Comparison of ENCODE assay signal across 9 mouse cellular contexts in the genomic region with DNA sequence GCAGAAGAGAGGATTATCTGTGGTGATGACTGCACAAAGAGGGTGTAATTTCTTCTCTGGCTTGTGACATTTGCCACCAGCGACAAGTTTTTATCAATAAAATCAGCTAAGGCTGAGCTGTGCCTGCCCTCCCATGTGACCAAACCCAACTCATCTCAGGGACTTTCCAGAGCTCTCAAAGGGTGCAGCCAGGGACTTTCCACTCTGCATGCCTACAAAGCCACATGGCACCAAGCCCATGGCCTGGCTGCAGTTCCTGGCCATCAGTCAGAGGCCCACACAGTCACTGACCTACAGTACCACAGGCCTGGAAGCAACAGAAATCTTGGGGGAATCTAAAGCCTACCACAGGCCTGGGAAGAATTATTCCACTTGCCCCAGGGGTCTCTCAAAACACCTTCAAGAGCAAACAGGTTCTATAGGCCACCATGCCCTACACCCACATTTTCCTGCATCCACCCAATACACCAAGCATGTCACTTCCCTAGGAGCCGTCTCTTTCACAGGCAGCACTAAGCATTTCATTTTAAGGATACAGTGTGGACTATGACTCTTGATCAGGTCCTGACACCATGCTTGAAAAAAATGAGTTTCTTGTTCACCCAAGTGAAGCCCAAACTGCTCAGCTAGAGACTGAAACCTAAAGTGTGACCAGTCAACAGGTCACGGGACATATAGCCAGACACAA. TPM values are rescaled to one million over a fixed set of nuclear protein-coding genes. Genes with fewer than 3 reads are reported as not detected.
DNase-seq lines count a peak whose midpoint lies in the region; ATAC-seq and TF ChIP-seq lines count a peak whose summit lies in the region.
"Had no signal": no experiment of that assay in that cellular context is flagged by ENCODE, and none has a peak within 500 bp of the region (broad histone marks: within the 10 kb centered on the region; RNA-seq: fewer than 3 reads in every experiment).

No protein-coding gene starts in this region.

- TF ChIP-seq POLR2A in thymus, adult 2 months (IDR thresholded peaks at IDR 0.05; ENCODE audit: control insufficient read depth, extremely low read depth, insufficient read depth, low read length, poor library complexity), result no peak
- TF ChIP-seq POLR2A in myocyte (IDR thresholded peaks at IDR 0.05; ENCODE audit: insufficient read length, low read depth), result peak; percentile 37

- H3K79me2 ChIP-seq in myocyte (ENCODE audit: control insufficient read depth, insufficient read depth), result peaks cover 49% of the 10 kb centered on the region

- no peak overlapping the region for H3K4me3 ChIP-seq in thymus, adult 2 months (ENCODE audit: control insufficient read depth, insufficient read depth, low read length)
- no peak overlapping the region for H3K4me3 ChIP-seq in myocyte
- no peak overlapping the region for H3K4me3 ChIP-seq in midbrain, embryonic 13.5 days (replicated peaks)
- H3K4me3 ChIP-seq: embryonic facial prominence, embryonic 12.5 days; limb, embryonic 13.5 days had no signal

- peak overlapping the region; percentile 86 for H3K27ac ChIP-seq in thymus, adult 2 months (ENCODE audit: control insufficient read depth, insufficient read depth, low read length)
- no peak overlapping the region for H3K27ac ChIP-seq in midbrain, embryonic 13.5 days
- H3K27ac ChIP-seq: embryonic facial prominence, embryonic 12.5 days; limb, embryonic 13.5 days had no signal

- no peak for TF ChIP-seq CTCF in thymus, adult 2 months (IDR thresholded peaks at IDR 0.05; ENCODE audit: borderline replicate concordance, control insufficient read depth, extremely low read depth, insufficient read depth, low read length, poor library complexity)

- peaks cover 71% of the 10 kb centered on the region for H3K36me3 ChIP-seq in thymus, adult 2 months (ENCODE audit: control insufficient read depth, insufficient read depth, low read length)
- H3K36me3 ChIP-seq in myocyte (ENCODE audit: control insufficient read depth, insufficient read depth), result peaks cover 58% of the 10 kb centered on the region
- peaks cover 68% of the 10 kb centered on the region for H3K36me3 ChIP-seq in midbrain, embryonic 13.5 days

- 67% methylated on average over 3 of the region's 3 CpGs for WGBS in thymus, adult 2 months
- WGBS in midbrain, embryonic 13.5 days, result 87% methylated on average over 3 of the region's 3 CpGs

- no peaks in the 10 kb centered on the region for H3K9me3 ChIP-seq in midbrain, embryonic 13.5 days
- H3K9me3 ChIP-seq: embryonic facial prominence, embryonic 12.5 days; limb, embryonic 13.5 days had no signal

- H3K4me2 ChIP-seq in myocyte (ENCODE audit: low read depth), result peak overlapping the region; percentile 58
- H3K4me2 ChIP-seq in midbrain, embryonic 13.5 days (replicated peaks), result no peak overlapping the region
- H3K4me2 ChIP-seq: embryonic facial prominence, embryonic 12.5 days; limb, embryonic 13.5 days had no signal

- no peak overlapping the region for H3K9ac ChIP-seq in midbrain, embryonic 13.5 days (replicated peaks)
- H3K9ac ChIP-seq: embryonic facial prominence, embryonic 12.5 days; limb, embryonic 13.5 days had no signal

- H3K4me1 ChIP-seq in thymus, adult 2 months (replicated peaks; ENCODE audit: control insufficient read depth, insufficient read depth, low read length), result peaks cover 6% of the 10 kb centered on the region
- H3K4me1 ChIP-seq in midbrain, embryonic 13.5 days (replicated peaks), result no peaks in the 10 kb centered on the region
- H3K4me1 ChIP-seq: embryonic facial prominence, embryonic 12.5 days; limb, embryonic 13.5 days had no signal

- peak; percentile 16 for DNase-seq in thymus, adult 2 months
- DNase-seq in thymus, postnatal 0 days (ENCODE audit: low spot score), result no peak
- peak; percentile 96 for DNase-seq in adrenal gland, adult 2 months
- DNase-seq in kidney, adult 8-10 months, result peak; percentile 79 to 85

- no peaks in the 10 kb centered on the region for H3K27me3 ChIP-seq in thymus, adult 2 months (ENCODE audit: control insufficient read depth, insufficient read depth, low read length)
- no peaks in the 10 kb centered on the region for H3K27me3 ChIP-seq in myocyte (ENCODE audit: control insufficient read depth, insufficient read depth, insufficient read length)
- no peaks in the 10 kb centered on the region for H3K27me3 ChIP-seq in midbrain, embryonic 13.5 days
- H3K27me3 ChIP-seq: embryonic facial prominence, embryonic 12.5 days; limb, embryonic 13.5 days had no signal

- H3ac ChIP-seq in myocyte (ENCODE audit: control insufficient read depth, insufficient read length), result no peak overlapping the region

- 0 out of 2 replicates have a peak, but pooled peaks have one; percentile 25 for ATAC-seq in common myeloid progenitor, adult 5-6 weeks (replicated peaks; ENCODE audit: low read depth, poor library complexity, severe bottlenecking)
- ATAC-seq in midbrain, embryonic 13.5 days, result no peak

TF ChIP-seq in myocyte, 11 proteins besides CTCF, POLR2A, EP300 and RAD21:
- TF ChIP-seq REST (IDR thresholded peaks at IDR 0.05; ENCODE audit: insufficient read depth, insufficient read length), result no peak
- TF ChIP-seq MYOD1 (IDR thresholded peaks at IDR 0.05; ENCODE audit: control insufficient read depth in 1 of 3, insufficient read length in 2 of 3, low read depth in 2 of 3), result peak in 2 of 3 experiments; percentile 21 to 68
- peak in 1 of 3 experiments; percentile 83 for TF ChIP-seq MYOG (IDR thresholded peaks at IDR 0.05; ENCODE audit: control insufficient read depth in 1 of 3, insufficient read depth in 1 of 3, insufficient read length in 2 of 3, low read depth in 2 of 3)
- no peak for TF ChIP-seq SRF (IDR thresholded peaks at IDR 0.05; ENCODE audit: control insufficient read depth, insufficient read length, low read depth)
- no peak for TF ChIP-seq TCF3 (IDR thresholded peaks at IDR 0.05; ENCODE audit: insufficient read length, low read depth)
- TF ChIP-seq E2F4 (IDR thresholded peaks at IDR 0.05; ENCODE audit: insufficient read depth), result no peak
- no peak for TF ChIP-seq TCF12 (IDR thresholded peaks at IDR 0.05; ENCODE audit: insufficient read depth, poor library complexity, severe bottlenecking)
- TF ChIP-seq CEBPB (IDR thresholded peaks at IDR 0.05; ENCODE audit: insufficient read depth, poor library complexity, severe bottlenecking), result 0 out of 2 replicates have a peak, but pooled peaks have one; percentile 12
- peak; percentile 93 for TF ChIP-seq USF1 (IDR thresholded peaks at IDR 0.05; ENCODE audit: low read depth)
- TF ChIP-seq POLR2AphosphoS2 (IDR thresholded peaks at IDR 0.05; ENCODE audit: insufficient read length, low read depth), result no peak
- TF ChIP-seq MAX (IDR thresholded peaks at IDR 0.05; ENCODE audit: low read depth), result no peak

RNA-seq across cellular contexts. Expression of a gene that starts 12.4 kb away (rescaled TPM):
- polyA plus RNA-seq in thymus, adult 2 months (2012; rRNA removed), result 47.7 and 49.9 TPM in 2 replicates
- 58.1 and 59.1 TPM in 2 replicates for polyA plus RNA-seq in thymus, postnatal 0 days (2015; fragmentation: Nextera tagmentation; extraction: Ambion mirVana)
- 10 to 100 TPM; 22.3 to 29.0 TPM for total RNA-seq in adrenal gland, adult 2 months (2021)
- polyA plus RNA-seq in adrenal gland, adult 2 months (2012; rRNA removed), result 11.1 and 12.7 TPM in 2 replicates
- 11.5 and 15.8 TPM in 2 replicates for total RNA-seq in common myeloid progenitor, adult 5-6 weeks (2017)
- 40.4 TPM for polyA plus RNA-seq in myocyte (2012; fragmentation: generic; extraction: Trizol)
- 22.9 and 24.1 TPM in 2 replicates for polyA plus RNA-seq in midbrain, embryonic 13.5 days (2015; fragmentation: Nextera tagmentation; extraction: Ambion mirVana)

RNA-seq across cellular contexts. Expression of a gene that starts 23.3 kb away (rescaled TPM):
- polyA plus RNA-seq in thymus, adult 2 months (2012; rRNA removed), result 142 and 152 TPM in 2 replicates
- polyA plus RNA-seq in thymus, postnatal 0 days (2015; fragmentation: Nextera tagmentation; extraction: Ambion mirVana), result 466 and 515 TPM in 2 replicates
- 100 to 1,000 TPM; 307 to 329 TPM for total RNA-seq in adrenal gland, adult 2 months (2021)
- 127 and 140 TPM in 2 replicates for polyA plus RNA-seq in adrenal gland, adult 2 months (2012; rRNA removed)
- 57.2 and 84.7 TPM in 2 replicates for total RNA-seq in common myeloid progenitor, adult 5-6 weeks (2017)
- 513 TPM for polyA plus RNA-seq in myocyte (2012; fragmentation: generic; extraction: Trizol)
- polyA plus RNA-seq in midbrain, embryonic 13.5 days (2015; fragmentation: Nextera tagmentation; extraction: Ambion mirVana), result 387 and 406 TPM in 2 replicates

RNA-seq across cellular contexts. Expression of a gene that starts 32.8 kb away (rescaled TPM):
- polyA plus RNA-seq in thymus, adult 2 months (2012; rRNA removed), result 4.7 and 5.0 TPM in 2 replicates
- polyA plus RNA-seq in thymus, postnatal 0 days (2015; fragmentation: Nextera tagmentation; extraction: Ambion mirVana), result 5.6 and 6.4 TPM in 2 replicates
- 1 to 10 TPM; 1.5 to 2.0 TPM for total RNA-seq in adrenal gland, adult 2 months (2021)
- polyA plus RNA-seq in adrenal gland, adult 2 months (2012; rRNA removed), result 2.7 and 3.0 TPM in 2 replicates
- 0.19 and 2.7 TPM in 2 replicates for total RNA-seq in common myeloid progenitor, adult 5-6 weeks (2017)
- polyA plus RNA-seq in myocyte (2012; fragmentation: generic; extraction: Trizol), result 0.74 TPM
- polyA plus RNA-seq in midbrain, embryonic 13.5 days (2015; fragmentation: Nextera tagmentation; extraction: Ambion mirVana), result 5.6 and 7.2 TPM in 2 replicates

RNA-seq across cellular contexts. Expression of a gene that starts 33.8 kb away (rescaled TPM):
- polyA plus RNA-seq in thymus, adult 2 months (2012; rRNA removed), result 59.2 and 77.5 TPM in 2 replicates
- 44.3 and 47.2 TPM in 2 replicates for polyA plus RNA-seq in thymus, postnatal 0 days (2015; fragmentation: Nextera tagmentation; extraction: Ambion mirVana)
- 10 to 100 TPM; 83.9 to 89.5 TPM for total RNA-seq in adrenal gland, adult 2 months (2021)
- polyA plus RNA-seq in adrenal gland, adult 2 months (2012; rRNA removed), result 34.4 and 64.3 TPM in 2 replicates
- total RNA-seq in common myeloid progenitor, adult 5-6 weeks (2017), result 16.6 and 21.4 TPM in 2 replicates
- polyA plus RNA-seq in myocyte (2012; fragmentation: generic; extraction: Trizol), result 53.6 TPM
- 120 and 122 TPM in 2 replicates for polyA plus RNA-seq in midbrain, embryonic 13.5 days (2015; fragmentation: Nextera tagmentation; extraction: Ambion mirVana)

RNA-seq across cellular contexts. Expression of a gene that starts 40.3 kb away (rescaled TPM):
- polyA plus RNA-seq in thymus, adult 2 months (2012; rRNA removed), result 18.9 and 25.8 TPM in 2 replicates
- polyA plus RNA-seq in thymus, postnatal 0 days (2015; fragmentation: Nextera tagmentation; extraction: Ambion mirVana), result 0.53 and 1.0 TPM in 2 replicates
- 1 to 10 TPM; 2.3 to 7.4 TPM for total RNA-seq in adrenal gland, adult 2 months (2021)
- 4.2 and 8.8 TPM in 2 replicates for polyA plus RNA-seq in adrenal gland, adult 2 months (2012; rRNA removed)
- 3.4 TPM in 1 of 2 replicates, not detected in the other for total RNA-seq in common myeloid progenitor, adult 5-6 weeks (2017)
- 8.7 TPM for polyA plus RNA-seq in myocyte (2012; fragmentation: generic; extraction: Trizol)
- 3.2 and 6.8 TPM in 2 replicates for polyA plus RNA-seq in midbrain, embryonic 13.5 days (2015; fragmentation: Nextera tagmentation; extraction: Ambion mirVana)
